Mouse (Mus musculus) neural tube, embryonic 12.5 days (tissue): ENCODE measurements around the gene Plpp2. TPM values are rescaled to one million over a fixed set of nuclear protein-coding genes. Genes with fewer than 3 reads are reported as not detected.

Experiments
- ATAC-seq: fragments of 200-750 bp; cut with Nextera tagmentation; 2 replicates; pipeline ENCODE4 v1.8.0; 2017; ENCODE audit warnings: low read depth, mild to moderate bottlenecking, moderate TSS enrichment, moderate library complexity; ENCODE audit not compliant: low FRiP score
- H3K27ac ChIP-seq: fragments of 300-500 bp; sonication (generic); 2 replicates; pipeline ENCODE4 v1.5.1; 2016
- H3K27me3 ChIP-seq: fragments of 300-500 bp; sonication (generic); replicated peaks from 2 replicates; pipeline ENCODE4 v1.6.1; 2016; ENCODE audit warnings: mild to moderate bottlenecking
- H3K36me3 ChIP-seq: fragments of 300-500 bp; sonication (generic); 2 replicates; pipeline ENCODE4 v1.6.1; 2016; ENCODE audit warnings: mild to moderate bottlenecking
- H3K4me1 ChIP-seq: fragments of 300-500 bp; sonication (generic); 2 replicates; pipeline ENCODE4 v1.6.1; 2016
- H3K4me2 ChIP-seq: fragments of 300-500 bp; sonication (generic); replicated peaks from 2 replicates; pipeline ENCODE4 v1.6.1; 2016; ENCODE audit warnings: mild to moderate bottlenecking
- H3K4me3 ChIP-seq: fragments of 300-500 bp; sonication (generic); 2 replicates; pipeline ENCODE4 v1.5.1; 2016
- H3K9ac ChIP-seq: fragments of 300-500 bp; sonication (generic); 2 replicates; pipeline ENCODE4 v1.6.1; 2016; ENCODE audit warnings: mild to moderate bottlenecking
- H3K9me3 ChIP-seq: fragments of 300-500 bp; sonication (generic); 2 replicates; pipeline ENCODE4 v1.6.1; 2016; ENCODE audit warnings: mild to moderate bottlenecking
- WGBS: fragments of 180-500 bp; shearing (Covaris S2); methylation state at CpG from one replicate; pipeline ENCODE4 v1.1.7; 2016; 5-methylcytosine and 5-hydroxymethylcytosine counted together
- polyA plus RNA-seq: library from polyadenylated mRNA; unstranded; fragments of >200 nt; fragmentation: Nextera tagmentation; extraction: Ambion mirVana; gene quantifications from 2 replicates; pipeline ENCODE4 v1.2.1, GENCODE M21; 2016

Plpp2 gene
- polyA plus RNA-seq = 16.2 and 17.9 TPM in 2 replicates

DNA sequence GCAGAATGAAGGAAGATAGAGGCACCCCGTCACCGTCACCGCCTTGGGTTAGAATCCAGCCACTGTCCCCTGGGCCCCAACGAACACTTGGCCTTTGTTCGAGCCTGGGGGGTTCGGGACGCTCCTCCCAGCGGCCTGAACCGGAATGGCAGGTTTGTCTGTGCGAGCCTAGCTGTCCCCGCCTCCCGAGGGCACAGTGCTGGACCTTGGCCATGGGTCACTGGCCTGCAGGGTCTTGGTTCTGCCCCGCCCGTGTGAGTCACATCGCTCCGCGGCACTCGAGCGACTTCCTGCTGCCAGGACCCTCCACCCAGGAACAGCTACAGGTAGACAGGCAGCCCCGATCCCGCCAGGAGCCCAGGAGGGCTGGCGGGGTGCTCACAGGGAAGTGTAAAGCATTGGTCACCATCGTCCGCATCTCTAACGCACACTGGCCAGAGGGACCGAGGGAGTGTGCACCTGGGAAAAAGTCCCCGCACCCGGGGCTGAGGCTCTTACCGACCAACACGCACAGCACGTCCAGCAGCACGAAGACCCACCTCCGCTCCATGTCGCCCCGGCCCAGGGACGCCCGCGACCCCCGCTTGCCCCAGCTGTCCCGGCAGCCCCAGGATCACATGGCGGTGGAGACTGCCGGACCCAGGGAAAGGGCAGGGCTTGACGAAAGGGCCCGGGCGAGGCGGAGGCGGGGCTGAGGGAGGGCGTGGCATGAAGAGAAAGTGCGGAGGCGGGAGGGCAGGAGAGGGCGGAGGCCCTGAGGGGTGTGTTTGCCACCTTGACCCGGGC, at the start of gene Plpp2:
Gene Plpp2, minus strand, starts transcription at position 671 of the 786 bp plus-strand sequence.
- Histone ChIP-seq H3K36me3 (peaks cover 1% of the 10 kb centered on the region; the same call in 1 of the 2 replicates), H3K4me2 (peak within 1 kb of the TSS; percentile 98), H3K9me3 (no peaks in the 10 kb centered on the region), H3K4me1 (peaks cover 13% of the 10 kb centered on the region), H3K27me3 (no peaks in the 10 kb centered on the region), H3K4me3 (peak within 1 kb of the TSS; percentile 60), H3K9ac (peak within 1 kb of the TSS; percentile 48), H3K27ac (no peak within 1 kb of the TSS)
- peak; percentile 75 for ATAC-seq
- under 1% methylated on average over 52 of the region's 52 CpGs for WGBS

DNA sequence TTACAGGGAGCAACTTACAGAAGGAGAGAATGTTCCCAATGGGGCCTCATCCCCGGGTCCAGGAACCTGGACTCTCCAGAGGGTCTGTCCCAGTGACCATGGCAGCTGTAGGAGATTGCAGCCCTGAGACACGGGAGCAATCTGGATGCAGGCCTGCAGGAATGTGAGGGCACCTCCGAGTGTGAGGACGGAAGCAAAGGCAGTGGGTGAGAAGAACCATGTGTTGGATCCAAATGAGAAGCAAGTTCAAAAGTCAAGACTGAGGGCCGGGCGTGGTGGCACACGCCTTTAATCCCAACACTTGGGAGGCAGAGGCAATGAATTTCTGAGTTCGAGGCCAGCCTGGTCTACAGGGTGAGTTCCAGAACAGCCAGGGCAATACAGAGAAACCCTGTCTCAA, 47.9 kb upstream of the Plpp2 start:
- Histone ChIP-seq H3K9ac (no peak overlapping the region), H3K4me2 (no peak overlapping the region), H3K27me3 (no peaks in the 10 kb centered on the region), H3K9me3 (no peaks in the 10 kb centered on the region), H3K4me1 (no peaks in the 10 kb centered on the region), H3K4me3 (no peak overlapping the region), H3K36me3 (no peaks in the 10 kb centered on the region), H3K27ac (no peak overlapping the region)
- no peak for ATAC-seq
- WGBS = 88% methylated on average over 8 of the region's 8 CpGs

DNA sequence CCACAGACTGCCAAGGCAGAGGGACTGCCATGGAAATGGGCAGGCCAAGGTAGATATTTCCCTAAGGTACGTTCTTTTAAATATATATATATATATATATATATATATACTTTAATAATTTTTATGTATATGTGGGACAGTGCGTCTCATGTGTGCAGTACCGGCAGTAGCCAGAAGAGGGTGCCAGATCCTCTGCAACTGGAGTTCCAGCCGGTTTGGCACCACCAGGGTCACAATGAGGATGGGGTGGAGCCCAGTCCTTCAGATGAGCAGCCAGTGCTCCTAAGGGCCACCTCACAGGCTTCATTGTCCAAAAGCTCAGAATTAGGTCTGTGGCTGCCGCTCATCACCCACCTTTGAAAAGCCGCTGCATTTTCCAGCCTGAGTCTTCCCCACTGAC, 47.2 kb upstream of the Plpp2 start:
- ATAC-seq = no peak
- 36% methylated on average over 6 of the region's 6 CpGs for WGBS
- no peaks in the 10 kb centered on the region for H3K9me3 ChIP-seq

DNA sequence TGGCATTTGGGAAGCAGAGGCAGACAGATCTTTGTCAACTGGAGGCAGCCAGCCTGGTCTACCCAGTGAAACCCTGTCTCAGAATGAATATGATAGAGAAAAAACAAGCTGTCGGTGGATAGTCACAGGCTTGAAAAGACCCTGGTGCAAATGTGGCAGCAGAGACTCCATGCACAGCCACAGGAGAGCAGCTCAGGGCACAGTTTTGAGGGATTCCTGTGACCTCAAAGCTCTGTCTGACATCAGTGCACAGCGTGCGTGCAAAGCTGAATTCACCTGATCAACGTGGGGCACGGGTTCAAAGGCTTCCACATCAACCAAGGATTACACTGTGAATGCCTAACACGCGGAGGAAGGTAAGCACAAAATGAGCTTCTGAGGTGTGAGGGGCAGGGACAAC, 46.8 kb upstream of the Plpp2 start:
- Histone ChIP-seq H3K27me3 (no peaks in the 10 kb centered on the region), H3K4me1 (no peaks in the 10 kb centered on the region), H3K9ac (no peak overlapping the region), H3K4me2 (no peak overlapping the region), H3K36me3 (no peaks in the 10 kb centered on the region), H3K4me3 (no peak overlapping the region), H3K9me3 (no peaks in the 10 kb centered on the region), H3K27ac (no peak overlapping the region)
- ATAC-seq = no peak
- 73% methylated on average over 7 of the region's 7 CpGs for WGBS

More for the DNA sequence above, 47.2 kb upstream of the Plpp2 start:
- no peaks in the 10 kb centered on the region for H3K4me1 ChIP-seq
- H3K4me3 ChIP-seq = no peak overlapping the region
- no peaks in the 10 kb centered on the region for H3K27me3 ChIP-seq
- H3K9ac ChIP-seq = no peak overlapping the region
- no peak overlapping the region for H3K27ac ChIP-seq
- no peak overlapping the region for H3K4me2 ChIP-seq
- H3K36me3 ChIP-seq = no peaks in the 10 kb centered on the region

DNA sequence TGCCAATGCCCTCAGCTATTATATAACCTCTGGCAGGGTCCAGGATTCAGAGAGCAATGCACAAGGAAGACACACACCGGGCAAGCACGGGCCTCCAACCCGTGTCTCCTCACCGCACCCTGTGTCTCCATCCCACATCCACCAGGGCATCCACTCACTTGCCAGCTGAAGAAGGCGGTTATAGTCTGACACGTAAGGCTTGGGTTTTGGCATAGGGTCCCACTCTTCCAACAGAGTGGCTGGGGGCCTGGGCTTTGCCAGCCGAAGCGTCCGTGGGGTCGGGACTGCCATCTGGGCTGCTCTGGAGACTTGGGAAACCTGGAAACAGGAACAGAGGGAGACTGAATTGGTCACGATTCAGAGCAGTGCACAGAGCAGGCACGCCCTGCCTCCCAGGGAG, 46.2 kb upstream of the Plpp2 start:
- Histone ChIP-seq H3K4me3 (no peak overlapping the region), H3K9me3 (no peaks in the 10 kb centered on the region), H3K4me1 (no peaks in the 10 kb centered on the region), H3K4me2 (no peak overlapping the region), H3K27me3 (no peaks in the 10 kb centered on the region), H3K9ac (no peak overlapping the region), H3K27ac (no peak overlapping the region), H3K36me3 (no peaks in the 10 kb centered on the region)
- no peak for ATAC-seq
- WGBS = 81% methylated on average over 12 of the region's 12 CpGs

DNA sequence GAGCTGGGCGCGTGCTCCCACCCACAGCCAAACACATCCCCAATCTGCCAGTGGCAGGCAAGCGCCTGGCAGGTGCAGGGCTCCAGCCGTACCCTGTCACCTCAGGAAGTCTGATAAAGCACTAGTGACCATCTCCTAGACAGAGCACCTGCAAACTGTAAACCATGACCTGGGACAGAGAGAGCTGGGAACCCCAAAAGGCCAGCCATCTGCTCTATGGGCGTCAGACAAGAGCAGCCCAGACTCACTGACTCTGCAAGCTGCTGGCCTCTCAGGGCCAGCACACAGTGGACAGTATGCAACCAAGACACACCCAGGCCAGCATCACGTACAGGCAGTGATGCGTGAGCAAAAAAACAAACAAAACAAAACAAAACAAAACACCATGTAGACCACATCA, 45.3 kb upstream of the Plpp2 start:
- no peaks in the 10 kb centered on the region for H3K27me3 ChIP-seq
- H3K4me1 ChIP-seq = no peaks in the 10 kb centered on the region
- H3K36me3 ChIP-seq = no peaks in the 10 kb centered on the region
- ATAC-seq = no peak
- 80% methylated on average over 7 of the region's 7 CpGs for WGBS
- no peak overlapping the region for H3K27ac ChIP-seq
- no peak overlapping the region for H3K4me2 ChIP-seq
- no peak overlapping the region for H3K9ac ChIP-seq
- H3K4me3 ChIP-seq = no peak overlapping the region
- no peaks in the 10 kb centered on the region for H3K9me3 ChIP-seq

DNA sequence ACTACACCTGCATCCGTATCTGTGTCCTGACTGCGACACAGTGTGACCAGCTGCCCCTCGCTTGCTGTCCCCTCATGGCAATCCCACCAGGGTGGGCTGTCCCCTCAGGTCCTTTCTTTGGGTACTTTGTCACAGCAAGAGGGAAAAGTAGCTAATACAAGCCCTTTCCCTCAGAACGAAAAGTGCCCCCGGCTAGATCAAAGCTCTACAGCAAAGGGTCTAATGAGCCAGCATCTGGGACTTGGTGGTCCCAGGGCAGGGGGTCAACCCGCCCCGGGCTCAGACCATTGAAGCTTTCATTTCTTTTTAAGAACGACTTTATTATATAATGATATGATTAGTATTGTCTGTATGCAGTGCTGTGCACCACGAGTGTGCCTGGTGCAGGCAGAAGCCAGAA, 44.7 kb upstream of the Plpp2 start:
- WGBS = 55% methylated on average over 9 of the region's 9 CpGs
- Histone ChIP-seq H3K27ac (no peak overlapping the region), H3K4me2 (no peak overlapping the region), H3K9me3 (no peaks in the 10 kb centered on the region), H3K36me3 (no peaks in the 10 kb centered on the region), H3K4me1 (no peaks in the 10 kb centered on the region), H3K27me3 (no peaks in the 10 kb centered on the region), H3K9ac (no peak overlapping the region), H3K4me3 (no peak overlapping the region)
- no peak for ATAC-seq

DNA sequence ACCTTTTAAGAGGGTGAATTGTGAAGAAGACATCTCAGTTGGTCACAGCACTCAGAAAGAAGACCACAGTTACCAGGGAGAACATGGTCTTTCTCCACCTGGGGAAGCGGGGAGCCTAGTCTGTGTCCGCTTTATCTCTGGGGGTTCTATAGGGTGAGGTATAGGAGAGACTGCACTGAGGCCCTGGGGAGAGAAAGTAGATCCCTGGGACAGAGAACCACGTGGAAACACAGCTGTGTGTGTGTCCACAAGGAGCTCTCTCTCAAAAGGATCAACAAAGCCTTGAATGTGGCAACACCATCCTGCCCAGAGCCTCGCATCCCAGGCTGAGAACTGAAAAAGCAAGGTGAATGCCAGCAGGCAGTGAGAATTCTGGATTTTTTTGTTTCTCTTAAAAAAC, 43.8 kb upstream of the Plpp2 start:
- WGBS = 73% methylated on average over 4 of the region's 4 CpGs

DNA sequence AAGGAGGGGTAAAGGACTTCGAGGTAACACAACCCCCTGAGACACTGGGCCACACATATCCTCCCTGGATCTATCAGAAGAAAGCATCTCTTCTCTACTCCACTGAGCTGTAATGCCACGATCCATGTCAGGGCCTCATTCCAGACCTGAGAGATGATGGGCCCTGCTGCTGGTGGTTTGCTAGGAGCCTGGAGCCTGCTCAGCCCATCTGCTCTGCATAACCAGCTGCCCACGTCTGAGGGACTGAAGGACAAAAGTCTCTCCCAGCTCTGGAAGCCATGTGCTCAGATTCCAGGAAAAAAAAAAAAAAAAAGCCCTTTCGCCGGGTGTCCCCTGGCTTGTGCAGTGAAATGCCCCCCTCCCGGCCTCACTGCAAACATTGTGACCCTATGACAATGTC, 42.2 kb upstream of the Plpp2 start:
- H3K36me3 ChIP-seq = no peaks in the 10 kb centered on the region
- no peaks in the 10 kb centered on the region for H3K27me3 ChIP-seq
- H3K27ac ChIP-seq = no peak overlapping the region
- 80% methylated on average over 6 of the region's 6 CpGs for WGBS
- no peak overlapping the region for H3K4me2 ChIP-seq
- H3K9me3 ChIP-seq = no peaks in the 10 kb centered on the region
- no peaks in the 10 kb centered on the region for H3K4me1 ChIP-seq
- H3K4me3 ChIP-seq = no peak overlapping the region
- H3K9ac ChIP-seq = no peak overlapping the region
- no peak for ATAC-seq

More for the DNA sequence above, 43.8 kb upstream of the Plpp2 start:
- Histone ChIP-seq H3K4me1 (no peaks in the 10 kb centered on the region), H3K27ac (no peak overlapping the region), H3K4me3 (no peak overlapping the region), H3K9me3 (no peaks in the 10 kb centered on the region), H3K27me3 (no peaks in the 10 kb centered on the region), H3K9ac (no peak overlapping the region), H3K4me2 (no peak overlapping the region), H3K36me3 (no peaks in the 10 kb centered on the region)
- no peak for ATAC-seq

DNA sequence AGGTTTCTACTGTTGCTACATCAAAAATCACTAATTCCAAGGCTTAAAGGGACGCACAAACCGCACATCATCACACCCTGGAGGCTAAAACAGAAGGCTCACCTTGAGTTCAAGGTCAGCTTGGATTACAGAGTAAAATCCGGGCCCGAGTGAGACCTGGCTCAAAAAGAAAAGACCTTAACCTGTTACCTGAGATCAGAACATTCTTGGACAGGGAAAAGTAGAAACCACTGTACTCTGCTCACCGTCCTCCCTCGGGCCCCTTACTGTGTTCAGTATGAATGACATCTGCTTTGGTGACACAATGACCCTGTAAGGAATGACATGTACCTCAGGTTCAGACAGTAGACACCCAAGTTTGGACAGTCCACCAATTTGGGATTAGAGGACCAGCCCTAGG, 41.2 kb upstream of the Plpp2 start:
- no peaks in the 10 kb centered on the region for H3K36me3 ChIP-seq
- H3K4me2 ChIP-seq = no peak overlapping the region
- no peaks in the 10 kb centered on the region for H3K27me3 ChIP-seq
- no peak for ATAC-seq
- H3K27ac ChIP-seq = no peak overlapping the region
- no peaks in the 10 kb centered on the region for H3K9me3 ChIP-seq
- no peaks in the 10 kb centered on the region for H3K4me1 ChIP-seq
- no peak overlapping the region for H3K9ac ChIP-seq
- H3K4me3 ChIP-seq = no peak overlapping the region
- 91% methylated on average over 6 of the region's 6 CpGs for WGBS

DNA sequence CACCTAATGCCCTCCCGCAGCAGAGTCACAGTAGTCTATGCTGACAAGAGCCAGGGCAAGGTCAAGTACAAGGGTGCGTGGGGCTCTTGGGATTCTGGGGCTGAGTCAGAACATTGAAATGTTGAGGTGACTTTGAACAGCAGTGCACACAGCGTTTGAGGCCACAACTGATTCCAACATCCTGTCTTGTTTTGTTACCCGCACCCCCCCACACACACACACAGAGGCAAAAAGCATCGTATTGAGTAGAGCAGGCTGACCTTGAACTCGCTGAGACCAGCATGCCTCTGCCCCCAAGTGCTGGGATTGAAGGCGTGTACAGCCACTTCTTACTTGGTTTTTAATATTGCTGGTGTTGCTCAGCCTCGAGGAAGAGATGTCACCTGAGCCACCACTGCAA, 40.8 kb upstream of the Plpp2 start:
- H3K4me3 ChIP-seq = no peak overlapping the region
- no peaks in the 10 kb centered on the region for H3K27me3 ChIP-seq
- H3K27ac ChIP-seq = no peak overlapping the region
- no peak overlapping the region for H3K4me2 ChIP-seq
- ATAC-seq = no peak
- 85% methylated on average over 8 of the region's 8 CpGs for WGBS
- H3K36me3 ChIP-seq = no peaks in the 10 kb centered on the region
- no peaks in the 10 kb centered on the region for H3K9me3 ChIP-seq
- H3K9ac ChIP-seq = no peak overlapping the region
- H3K4me1 ChIP-seq = no peaks in the 10 kb centered on the region

DNA sequence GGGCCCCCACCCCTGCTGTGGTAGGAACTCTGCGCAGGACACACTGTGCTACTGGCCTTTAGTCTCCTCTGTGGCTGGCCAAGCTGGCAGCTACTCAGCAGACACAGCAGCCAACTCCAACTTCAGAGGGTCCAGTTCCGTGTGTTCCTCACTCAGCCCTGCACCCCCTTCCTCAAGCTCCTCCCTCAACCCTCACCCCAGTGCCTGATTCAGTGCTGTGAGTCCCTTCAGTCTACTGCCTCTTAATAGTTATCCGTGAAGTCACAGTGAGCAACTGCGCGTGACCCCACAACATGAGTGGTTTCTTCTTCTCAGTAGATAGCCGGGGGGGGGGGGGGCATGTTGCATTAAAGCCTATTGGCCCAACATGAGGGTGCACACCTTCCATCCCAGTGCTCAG, 40.0 kb upstream of the Plpp2 start:
- H3K9ac ChIP-seq = no peak overlapping the region
- no peaks in the 10 kb centered on the region for H3K27me3 ChIP-seq
- no peaks in the 10 kb centered on the region for H3K9me3 ChIP-seq
- H3K4me3 ChIP-seq = no peak overlapping the region
- WGBS = 84% methylated on average over 6 of the region's 6 CpGs
- no peaks in the 10 kb centered on the region for H3K4me1 ChIP-seq
- H3K27ac ChIP-seq = no peak overlapping the region
- H3K4me2 ChIP-seq = no peak overlapping the region
- H3K36me3 ChIP-seq = no peaks in the 10 kb centered on the region
- ATAC-seq = no peak

DNA sequence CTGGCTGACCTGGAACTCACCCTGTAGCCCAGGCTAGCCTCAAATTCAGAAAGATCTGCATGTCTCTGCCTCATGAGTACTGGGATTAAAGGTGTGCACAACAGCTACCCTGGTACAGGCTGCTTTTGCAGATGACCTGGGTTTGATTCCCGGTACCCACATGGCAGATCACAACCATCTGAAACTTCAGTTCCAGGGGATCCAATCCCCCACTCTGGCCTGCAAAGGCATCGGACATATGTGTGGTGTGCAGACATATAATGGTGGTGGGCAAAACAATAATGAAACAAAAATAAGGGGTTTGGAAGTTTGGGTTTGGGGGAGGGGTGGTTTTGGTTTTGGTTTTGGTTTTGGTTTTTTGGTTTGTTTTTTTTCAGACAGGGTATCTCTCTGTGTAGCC, 37.7 kb upstream of the Plpp2 start:
- Histone ChIP-seq H3K4me1 (no peaks in the 10 kb centered on the region), H3K9me3 (no peaks in the 10 kb centered on the region), H3K4me2 (no peak overlapping the region), H3K27me3 (no peaks in the 10 kb centered on the region), H3K27ac (no peak overlapping the region), H3K36me3 (no peaks in the 10 kb centered on the region), H3K4me3 (no peak overlapping the region), H3K9ac (no peak overlapping the region)
- WGBS = 92% methylated on average over 2 of the region's 2 CpGs
- no peak for ATAC-seq
